Mouse (Mus musculus) gastrocnemius, adult 2 months (tissue): ENCODE measurements around the gene Ripor2. TPM values are rescaled to one million over a fixed set of nuclear protein-coding genes. Genes with fewer than 3 reads are reported as not detected.

ENCODE experiments used
- DNase-seq: peaks from one replicate; pipeline ENCODE4 v3.0.0; 2022
- H3K27ac ChIP-seq: fragments of 200-600 bp; 2 replicates; pipeline ENCODE4 v1.8.1; 2022; ENCODE audit warnings: mild to moderate bottlenecking
- H3K4me3 ChIP-seq: fragments of 200-600 bp; 2 replicates; pipeline ENCODE4 v1.8.1; 2022; ENCODE audit warnings: mild to moderate bottlenecking, moderate library complexity
- CTCF ChIP-seq: fragments of 200-600 bp; IDR thresholded peaks from 2 replicates; pipeline ENCODE4 v1.8.1; 2022; ENCODE audit warnings: antibody characterized with exemption, mild to moderate bottlenecking, moderate library complexity
- intact Hi-C: fragments of 180-260 bp; cut with DNase I; formaldehyde crosslinking; loops from one replicate; pipeline ENCODE4 v1.15.1; 2025
- total RNA-seq, 2 experiments: library from RNA; stranded (reverse); gene quantifications; 2 replicates each; pipeline ENCODE4 v1.2.3; 2021

Gene Ripor2
- total RNA-seq, 2 experiments from 2014 or later = 3.7 to 6.1 TPM

GRCm38 (mm10) chr13:24685846-24686245 is 103.9 kb downstream of the Ripor2 start:
- Histone ChIP-seq H3K27ac (no peak overlapping the region), H3K4me3 (no peak overlapping the region)
- intact Hi-C loops = loop anchor here (2.0 kb wide), 1 partner anchor 47 kb away; no protein-coding TSS in a partner anchor
- DNase-seq = no peak
- no peak for TF ChIP-seq CTCF

GRCm38 (mm10) chr13:24686705-24687665 is 105.0 kb downstream of the Ripor2 start:
- H3K27ac ChIP-seq = no peak overlapping the region
- H3K4me3 ChIP-seq = peak overlapping the region; percentile 60
- peak; percentile 67 for DNase-seq
- TF ChIP-seq CTCF = peak; percentile 92
- intact Hi-C loops = loop anchor here (1.0 to 2.0 kb wide), 2 partner anchors 48 to 168 kb away; no protein-coding TSS in a partner anchor

- intact Hi-C loops = no loop called here
- no peak for DNase-seq
- TF ChIP-seq CTCF = no peak
- Histone ChIP-seq H3K4me3 (no peak overlapping the region), H3K27ac (no peak overlapping the region)
These were observed 111.3 kb downstream of the Ripor2 start for GRCm38 (mm10) chr13:24693312-24693711.

- Histone ChIP-seq H3K4me3 (no peak overlapping the region), H3K27ac (no peak overlapping the region)
- TF ChIP-seq CTCF = no peak
- intact Hi-C loops = no loop called here
- DNase-seq = no peak
These were observed 116.8 kb downstream of the Ripor2 start for GRCm38 (mm10) chr13:24698746-24699145.

- no peak for TF ChIP-seq CTCF
- DNase-seq = no peak
- intact Hi-C loops = no loop called here
- H3K4me3 ChIP-seq = no peak overlapping the region
- no peak overlapping the region for H3K27ac ChIP-seq
These were observed 120.1 kb downstream of the Ripor2 start for GRCm38 (mm10) chr13:24702128-24702527.

GRCm38 (mm10) chr13:24709656-24710396 is 127.8 kb downstream of the Ripor2 start:
- TF ChIP-seq CTCF = no peak
- intact Hi-C loops = no loop called here
- Histone ChIP-seq H3K27ac (no peak overlapping the region), H3K4me3 (no peak overlapping the region)
- no peak for DNase-seq

GRCm38 (mm10) chr13:24710968-24711367 is 129.0 kb downstream of the Ripor2 start:
- H3K4me3 ChIP-seq = no peak overlapping the region
- H3K27ac ChIP-seq = peak overlapping the region; percentile 51
- no peak for TF ChIP-seq CTCF
- intact Hi-C loops = no loop called here
- DNase-seq = no peak

- Histone ChIP-seq H3K4me3 (no peak overlapping the region), H3K27ac (peak overlapping the region; percentile 56)
- no peak for TF ChIP-seq CTCF
- no peak for DNase-seq
- intact Hi-C loops = no loop called here
These were observed 130.7 kb downstream of the Ripor2 start for GRCm38 (mm10) chr13:24712581-24713130.

GRCm38 (mm10) chr13:24713434-24714000 is 131.5 kb downstream of the Ripor2 start:
- peak; percentile 92 for TF ChIP-seq CTCF
- Histone ChIP-seq H3K4me3 (peak overlapping the region; percentile 60), H3K27ac (peak overlapping the region; percentile 56; the same call in 1 of the 2 replicates)
- intact Hi-C loops = no loop called here
- DNase-seq = peak; percentile 87

GRCm38 (mm10) chr13:24714360-24714885 is 132.4 kb downstream of the Ripor2 start:
- DNase-seq = no peak
- intact Hi-C loops = no loop called here
- Histone ChIP-seq H3K27ac (no peak overlapping the region), H3K4me3 (no peak overlapping the region)
- no peak for TF ChIP-seq CTCF

GRCm38 (mm10) chr13:24715601-24716000 is 133.6 kb downstream of the Ripor2 start:
- no peak for DNase-seq
- Histone ChIP-seq H3K27ac (no peak overlapping the region), H3K4me3 (no peak overlapping the region)
- TF ChIP-seq CTCF = no peak
- intact Hi-C loops = no loop called here

GRCm38 (mm10) chr13:24716441-24716840 is 134.5 kb downstream of the Ripor2 start:
- TF ChIP-seq CTCF = no peak

More at GRCm38 (mm10) chr13:24716441-24716840, 134.5 kb downstream of the Ripor2 start:
- DNase-seq = no peak
- Histone ChIP-seq H3K27ac (no peak overlapping the region), H3K4me3 (no peak overlapping the region)
- intact Hi-C loops = no loop called here
